Mouse (Mus musculus) spleen, adult 18-20 months (tissue): ENCODE measurements around the gene Slc48a1.

Experiments used
- DNase-seq, 2 experiments: peaks; one replicate each; pipeline ENCODE4 v3.0.0; 2022; ENCODE audit warnings: mixed read lengths in 2 of 2

Slc48a1 gene

DNA sequence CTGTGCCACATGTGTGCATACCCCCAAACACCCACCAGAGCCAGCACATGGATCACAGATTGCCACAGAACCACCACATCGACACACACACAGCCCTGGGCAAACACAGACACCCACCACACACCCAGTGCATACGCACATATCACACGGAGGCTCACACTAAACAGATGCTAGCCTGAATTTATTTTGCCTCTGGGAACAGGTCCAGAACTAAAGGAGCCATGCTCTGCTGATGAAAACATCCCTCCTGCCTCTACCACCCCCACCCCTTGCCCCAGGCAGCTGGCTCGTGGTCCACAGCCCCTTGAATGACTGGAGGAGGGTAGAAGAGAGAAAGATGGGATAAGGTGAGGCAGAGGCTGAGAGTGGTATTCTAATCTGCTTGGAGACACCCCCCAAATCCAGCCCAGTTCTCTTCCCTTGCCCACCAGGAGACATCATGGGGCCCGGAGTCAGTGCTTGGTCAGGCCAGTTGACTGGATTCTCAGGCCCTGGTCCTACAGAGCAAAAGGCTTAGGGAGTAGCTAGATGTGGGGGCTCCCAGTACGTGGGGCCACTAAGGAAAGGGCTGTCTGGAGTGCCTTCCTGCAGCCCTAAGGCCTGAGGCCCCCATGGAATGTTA lies 50.0 kb downstream of the Slc48a1 start:
- DNase-seq, result no peak

DNA sequence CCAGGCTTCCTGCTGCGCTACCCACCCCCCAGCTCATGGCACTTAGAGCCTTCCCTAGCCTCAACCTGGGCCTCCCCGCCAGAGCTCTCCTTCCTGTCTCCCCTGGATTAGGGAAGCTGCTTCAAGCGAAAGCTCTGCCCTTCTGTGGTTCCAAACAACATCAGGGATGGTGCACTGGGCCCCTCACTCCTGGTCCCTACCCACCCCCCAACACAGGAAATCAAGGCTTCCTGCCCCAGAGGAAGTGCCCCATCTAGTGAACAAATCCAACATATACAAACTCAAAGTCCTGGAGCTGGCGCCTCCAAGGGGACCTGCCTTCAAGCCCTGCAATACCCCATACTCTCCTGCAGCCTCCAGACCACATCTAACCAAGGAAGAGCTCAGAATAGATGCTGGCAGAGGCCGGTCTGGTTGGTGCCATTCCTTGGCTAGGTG lies 50.6 kb downstream of the Slc48a1 start:
- no peak for DNase-seq

- DNase-seq, result no peak
Observed at GRCm38 (mm10) chr15:97829432-97829831, 51.1 kb downstream of the Slc48a1 start.

DNA sequence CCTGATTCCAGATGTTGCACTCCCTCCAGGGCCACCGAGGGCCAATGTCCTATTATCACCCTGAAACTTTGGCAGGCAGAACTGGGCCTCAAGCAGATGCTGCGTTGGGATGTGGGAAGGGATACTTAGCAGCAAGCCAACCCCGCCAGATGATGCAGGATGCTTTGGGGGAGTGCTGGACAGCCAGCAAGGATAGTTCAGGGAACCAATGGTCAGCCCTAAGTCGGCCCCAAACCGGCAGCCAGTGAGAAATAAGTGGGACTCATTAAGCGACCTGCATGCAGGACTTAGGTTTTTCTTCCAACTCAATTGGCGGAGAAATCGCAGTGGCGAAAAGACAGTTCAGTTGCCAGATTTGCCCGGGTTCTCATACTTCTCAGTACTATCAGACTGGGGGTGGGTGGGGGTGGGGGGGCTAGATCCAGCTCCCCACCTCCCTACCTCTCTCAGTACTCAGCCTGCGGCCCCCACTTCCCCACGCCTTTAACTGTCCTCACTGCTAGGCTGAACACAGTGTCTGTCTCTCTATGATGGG lies 52.0 kb downstream of the Slc48a1 start:
- DNase-seq, result no peak

DNA sequence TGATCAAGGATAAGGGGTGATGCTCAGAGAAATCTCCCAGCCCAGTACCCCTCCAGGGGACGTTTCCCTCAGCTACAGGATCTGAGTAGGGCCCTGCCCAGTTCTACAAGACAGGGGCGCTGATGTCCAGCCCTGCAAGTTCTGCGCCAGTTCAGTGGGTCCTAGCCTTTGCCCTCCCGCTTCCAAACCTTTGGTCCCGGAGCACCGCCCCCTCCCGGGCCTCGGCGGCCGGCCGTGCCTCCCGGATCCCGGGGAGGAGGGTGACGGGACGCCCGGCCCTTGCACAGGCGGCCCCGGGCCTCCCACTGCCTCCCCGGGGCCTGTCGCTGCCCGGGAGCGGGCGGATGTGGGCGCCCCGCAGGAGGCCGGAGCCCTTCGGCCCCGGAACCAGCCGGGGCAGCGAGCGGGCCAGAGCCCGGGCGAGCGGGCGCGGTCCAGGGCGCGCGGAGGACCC lies 52.5 kb downstream of the Slc48a1 start:
- peak; percentile 48 to 58 for DNase-seq

DNA sequence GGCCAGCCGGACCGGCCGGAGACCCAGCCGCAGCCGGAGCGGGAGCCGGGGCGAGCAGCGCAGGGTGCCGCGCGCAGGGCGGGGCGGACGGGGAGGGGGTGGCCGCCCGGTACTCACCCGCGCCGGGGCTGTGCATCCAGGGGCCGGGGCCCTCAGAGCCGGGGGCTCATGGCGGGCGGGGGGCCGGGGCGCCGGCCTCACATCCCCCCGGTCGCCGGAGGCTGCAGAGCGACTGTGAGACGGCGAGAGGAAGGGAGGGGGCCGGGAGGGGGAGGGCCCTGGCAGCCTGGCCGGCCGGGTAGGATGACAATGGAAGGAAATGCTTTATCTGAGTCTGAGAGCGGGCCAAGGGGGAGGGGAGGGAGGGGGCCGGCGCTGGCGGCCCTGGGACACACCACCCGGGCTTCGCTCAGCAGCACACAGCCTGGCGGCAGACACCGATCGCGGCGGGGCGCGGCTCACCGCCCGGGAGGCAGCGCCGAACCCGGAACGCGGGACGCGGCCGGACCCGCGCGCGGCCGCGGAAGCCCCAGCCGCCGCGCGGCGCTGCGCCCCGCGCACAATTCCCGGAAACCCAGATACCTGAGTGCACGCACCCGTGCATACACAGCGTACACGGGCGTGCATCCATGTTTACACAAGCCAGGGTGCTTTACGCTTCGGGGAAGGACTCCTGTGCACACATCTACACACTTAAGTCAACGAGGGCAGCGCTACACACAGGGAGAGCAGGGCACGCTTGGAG lies 53.1 kb downstream of the Slc48a1 start:
- DNase-seq, result peak; percentile 55 to 64

DNA sequence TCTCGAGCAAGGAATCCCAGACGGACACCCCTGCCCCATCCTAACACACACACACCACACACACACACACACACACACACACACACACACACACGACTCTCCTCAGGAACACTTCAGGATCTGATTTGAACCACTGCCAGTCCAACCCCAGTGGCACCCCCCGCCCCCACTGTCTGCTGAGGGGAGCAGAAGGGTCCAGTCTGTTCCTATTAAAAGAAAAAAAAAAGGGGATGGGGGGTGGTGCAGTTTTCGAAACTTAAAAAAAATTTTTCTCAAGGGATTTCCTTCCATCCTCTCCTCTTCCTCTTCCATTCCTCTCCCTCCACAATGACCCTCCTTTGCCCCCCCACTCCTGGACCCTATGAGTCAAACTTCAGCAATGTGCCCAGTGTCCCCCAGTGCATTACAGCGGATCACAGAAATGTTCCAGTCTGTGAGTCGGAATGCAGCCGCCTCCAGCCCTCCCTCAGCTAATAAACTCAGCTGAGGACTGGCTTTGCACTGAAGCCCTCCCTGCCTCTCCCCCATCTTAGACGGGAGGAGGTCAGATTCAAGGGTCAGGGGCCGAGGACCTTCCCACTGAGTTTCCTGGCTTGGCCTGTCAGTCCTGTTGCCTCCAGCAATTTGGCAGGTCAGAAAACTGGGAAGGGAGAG lies 53.8 kb downstream of the Slc48a1 start:
- DNase-seq, result peak in 1 of 2 experiments; percentile 17

DNA sequence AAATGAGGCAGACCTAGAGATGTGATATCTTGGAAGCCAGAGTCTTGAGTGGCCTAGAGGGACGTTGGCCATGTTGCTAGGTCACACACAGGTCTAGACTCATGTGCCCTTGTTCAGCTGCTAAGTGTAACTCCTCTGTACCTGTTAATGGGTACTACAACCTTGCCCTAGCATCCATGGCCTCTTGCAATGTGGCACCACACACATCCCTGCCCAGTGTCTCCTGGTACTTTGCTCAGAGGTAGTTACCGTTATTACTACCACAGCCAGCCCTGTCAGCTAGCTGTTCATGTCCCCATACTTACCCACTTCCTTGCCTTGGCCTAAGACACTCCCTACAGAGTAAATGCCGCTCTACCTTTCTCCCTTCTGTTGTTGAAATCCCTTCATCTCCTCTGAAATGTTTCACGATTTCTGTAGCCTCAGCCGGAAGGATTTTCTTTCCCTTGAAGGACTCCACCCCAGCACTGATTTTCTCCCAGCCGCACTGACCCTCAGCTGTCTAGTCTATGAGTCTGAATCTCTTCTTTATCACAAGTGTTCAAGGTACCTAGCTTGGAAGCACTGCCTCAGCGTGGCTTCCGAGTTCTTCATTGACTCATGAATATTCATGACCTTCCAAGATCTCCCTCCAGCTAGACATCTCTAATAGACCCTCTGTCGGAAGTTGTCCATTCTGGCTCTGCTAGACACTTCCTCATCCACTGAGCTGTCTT lies 54.6 kb downstream of the Slc48a1 start:
- DNase-seq, result no peak

GRCm38 (mm10) chr15:97836153-97836893 lies 58.0 kb downstream of the Slc48a1 start:
- no peak for DNase-seq

DNA sequence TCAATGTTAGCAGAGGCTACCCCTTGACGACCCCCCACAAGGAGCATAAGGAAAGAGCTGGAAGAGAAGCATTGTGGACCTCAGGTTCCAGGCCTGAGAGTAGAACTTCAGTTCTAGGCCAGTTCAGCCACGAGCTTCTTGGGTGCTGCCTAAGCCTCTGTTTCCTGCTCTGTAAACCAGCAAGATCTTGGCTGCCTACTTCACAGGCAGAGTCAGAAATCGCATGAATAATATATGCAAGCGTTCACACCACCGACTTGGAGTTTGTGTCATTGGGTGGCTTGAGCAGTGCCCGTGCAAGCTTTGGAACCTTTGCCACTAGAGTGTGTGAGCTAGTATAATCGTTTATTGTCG lies 58.6 kb downstream of the Slc48a1 start:
- no peak for DNase-seq

GRCm38 (mm10) chr15:97837491-97838061 lies 59.3 kb downstream of the Slc48a1 start:
- no peak for DNase-seq

DNA sequence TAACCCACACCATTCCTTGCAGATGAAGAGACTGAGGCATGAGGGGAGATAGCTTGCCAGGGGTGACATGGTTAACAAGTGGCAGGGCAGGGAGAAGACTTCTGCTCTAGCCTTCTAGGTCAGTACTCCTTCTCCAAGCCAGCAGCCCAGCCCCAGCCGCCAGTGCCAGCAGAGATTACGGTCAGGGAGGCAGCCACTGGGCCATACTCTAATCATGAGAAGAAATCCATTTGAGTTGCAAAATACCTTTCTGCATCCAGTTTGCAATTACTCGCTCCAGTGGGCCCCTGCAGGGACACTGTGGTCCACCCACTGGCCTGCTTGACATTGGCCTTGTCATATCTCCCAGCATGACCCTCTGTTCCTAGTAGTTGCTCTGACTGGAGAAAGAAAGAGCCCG lies 60.1 kb downstream of the Slc48a1 start:
- no peak for DNase-seq

- no peak for DNase-seq
Observed at GRCm38 (mm10) chr15:97839012-97839411, 60.7 kb downstream of the Slc48a1 start.

DNA sequence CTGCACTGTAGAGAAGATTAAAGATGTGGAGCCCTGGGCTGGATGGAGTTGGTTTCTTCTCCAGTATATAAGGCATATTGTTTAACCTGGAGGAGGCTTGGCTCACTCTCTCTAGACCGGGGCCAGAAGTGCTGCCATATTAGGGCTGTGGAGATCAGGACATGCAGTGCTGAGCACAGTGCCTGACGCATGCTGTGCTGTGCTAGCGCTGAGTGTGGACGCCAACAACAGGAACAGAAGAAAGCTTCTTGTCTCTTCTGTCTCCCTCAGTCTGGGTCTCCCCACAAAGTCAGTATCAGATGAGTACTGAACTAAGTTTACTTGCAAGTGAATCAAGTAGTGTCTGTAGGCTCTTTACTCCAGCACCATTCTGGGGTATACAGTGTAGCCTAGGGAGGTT lies 61.2 kb downstream of the Slc48a1 start:
- DNase-seq, result no peak

DNA sequence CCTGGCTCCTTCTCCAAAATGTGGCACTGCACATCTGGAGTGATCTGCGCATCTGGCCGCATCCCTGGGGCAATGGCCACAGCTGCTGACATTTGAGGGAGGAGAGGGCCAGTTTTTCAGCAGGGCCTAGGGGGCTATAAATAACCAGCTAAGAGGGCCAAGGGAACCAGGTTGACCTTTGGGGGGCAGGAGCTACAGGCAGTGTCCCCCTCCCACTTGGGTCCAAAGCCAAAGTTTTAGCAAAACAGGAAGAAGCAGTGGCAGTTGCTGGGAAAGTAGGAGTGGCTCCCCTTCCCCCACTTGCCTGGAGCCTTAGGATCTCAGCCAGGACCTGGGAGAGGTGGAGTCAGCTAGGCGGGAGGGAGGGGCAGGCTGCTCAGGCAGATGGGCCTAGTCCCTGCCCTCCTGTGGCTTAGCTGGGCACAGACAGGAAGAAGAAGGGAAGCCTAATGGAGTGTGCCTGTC lies 61.7 kb downstream of the Slc48a1 start:
- DNase-seq, result no peak

GRCm38 (mm10) chr15:97840781-97841180 lies 62.5 kb downstream of the Slc48a1 start:
- DNase-seq, result no peak

- DNase-seq, result no peak
Observed at GRCm38 (mm10) chr15:97841383-97841782, 63.1 kb downstream of the Slc48a1 start.

GRCm38 (mm10) chr15:97842058-97842457 lies 63.7 kb downstream of the Slc48a1 start:
- DNase-seq, result no peak
